Mouse (Mus musculus) cerebellum, postnatal 10 days (tissue): Measurements from ENCODE around the gene Kcnq5.
A peak's percentile ranks its signal among the peaks of the same experiment; 100 is the strongest.
"Not testable (repeated sequence)": the region's sequence is repeated elsewhere in the genome, so short reads cannot be mapped to it uniquely, and the experiment has no call there.

ENCODE experiments used
- DNase-seq, 2 experiments: peaks; one replicate each; pipeline ENCODE4 v3.0.0; 2021; ENCODE audit warnings: mixed read lengths in 2 of 2

The Kcnq5 gene

GRCm38 (mm10) chr1:21837387-21837786, 124.4 kb downstream of the Kcnq5 start:
- DNase-seq, result no peak

GRCm38 (mm10) chr1:21836337-21836736, 125.4 kb downstream of the Kcnq5 start:
- DNase-seq, result no peak

GRCm38 (mm10) chr1:21829909-21830455, 131.8 kb downstream of the Kcnq5 start:
- peak in 1 of 2 experiments; percentile 6 for DNase-seq

GRCm38 (mm10) chr1:21820066-21820630, 141.6 kb downstream of the Kcnq5 start:
- no peak for DNase-seq

- peak; percentile 31 to 54 for DNase-seq
Measured at GRCm38 (mm10) chr1:21805064-21805463, 156.7 kb downstream of the Kcnq5 start.

- peak in 1 of 2 experiments; percentile 16 for DNase-seq
Measured at GRCm38 (mm10) chr1:21804477-21804866, 157.3 kb downstream of the Kcnq5 start.

GRCm38 (mm10) chr1:21803751-21804476, 157.8 kb downstream of the Kcnq5 start:
- no peak for DNase-seq

- DNase-seq, result no peak
Measured at GRCm38 (mm10) chr1:21780746-21781145, 181.0 kb downstream of the Kcnq5 start.

GRCm38 (mm10) chr1:21777560-21777959, 184.2 kb downstream of the Kcnq5 start:
- no peak for DNase-seq

- peak; percentile 33 to 47 for DNase-seq
Measured at GRCm38 (mm10) chr1:21773931-21774330, 187.8 kb downstream of the Kcnq5 start.

- no peak for DNase-seq
Measured at GRCm38 (mm10) chr1:21770494-21770893, 191.2 kb downstream of the Kcnq5 start.

- no peak for DNase-seq
Measured at GRCm38 (mm10) chr1:21749297-21749696, 212.4 kb downstream of the Kcnq5 start.

- DNase-seq, result no peak
Measured at GRCm38 (mm10) chr1:21729131-21729530, 232.6 kb downstream of the Kcnq5 start.

- DNase-seq, result not testable (repeated sequence)
Measured at GRCm38 (mm10) chr1:21723231-21723630, 238.5 kb downstream of the Kcnq5 start.

GRCm38 (mm10) chr1:21721246-21721645, 240.5 kb downstream of the Kcnq5 start:
- DNase-seq, result peak; percentile 69 to 73

GRCm38 (mm10) chr1:21714816-21715215, 246.9 kb downstream of the Kcnq5 start:
- no peak for DNase-seq

- DNase-seq, result no peak
Measured at GRCm38 (mm10) chr1:21712711-21713110, 249.0 kb downstream of the Kcnq5 start.

- DNase-seq, result peak; percentile 16 to 21
Measured at GRCm38 (mm10) chr1:21690458-21690857, 271.3 kb downstream of the Kcnq5 start.

GRCm38 (mm10) chr1:21688918-21689317, 272.8 kb downstream of the Kcnq5 start:
- no peak for DNase-seq

GRCm38 (mm10) chr1:21684444-21684843, 277.3 kb downstream of the Kcnq5 start:
- no peak for DNase-seq

GRCm38 (mm10) chr1:21676805-21677204, 284.9 kb downstream of the Kcnq5 start:
- peak; percentile 3 to 10 for DNase-seq

- DNase-seq, result no peak
Measured at GRCm38 (mm10) chr1:21660840-21661239, 300.9 kb downstream of the Kcnq5 start.

- no peak for DNase-seq
Measured at GRCm38 (mm10) chr1:21650820-21651219, 310.9 kb downstream of the Kcnq5 start.

GRCm38 (mm10) chr1:21635406-21635805, 326.3 kb downstream of the Kcnq5 start:
- peak; percentile 6 for DNase-seq
